8 mouse cellular contexts compared by ENCODE assay signal in genomic region chr1:161071272-161071620, GRCm38 (mm10). TPM values are rescaled to one million over a fixed set of nuclear protein-coding genes. Genes with fewer than 3 reads are reported as not detected.
DNase-seq lines count a peak whose midpoint lies in the region; ATAC-seq and TF ChIP-seq lines count a peak whose summit lies in the region.

No protein-coding gene starts in this region.

- peak overlapping the region; percentile 68 for H3K4me2 ChIP-seq in forebrain, embryonic 16.5 days (ENCODE audit: low read length)

- no peaks in the 10 kb centered on the region for H3K27me3 ChIP-seq in forebrain, embryonic 16.5 days (replicated peaks; ENCODE audit: control insufficient read depth, insufficient read depth, low read length)

- peak overlapping the region; percentile 87 for H3K27ac ChIP-seq in gastrocnemius, adult 2 months
- peak overlapping the region; percentile 31 for H3K27ac ChIP-seq in forebrain, embryonic 16.5 days (ENCODE audit: low read length)

- ATAC-seq in forebrain, embryonic 16.5 days = no peak

- peak overlapping the region; percentile 83 for H3K4me3 ChIP-seq in gastrocnemius, adult 2 months
- H3K4me3 ChIP-seq in forebrain, embryonic 16.5 days (replicated peaks; ENCODE audit: low read length) = peak overlapping the region; percentile 90

- intact Hi-C loops in gastrocnemius, adult 2 months (cut with DNase I) = loop anchor here (5.0 kb wide), 1 partner anchor 34 kb away; no protein-coding TSS in a partner anchor

- H3K9ac ChIP-seq in forebrain, embryonic 16.5 days (replicated peaks; ENCODE audit: low read depth, low read length) = peak overlapping the region; percentile 65

- 0% methylated on average over 12 of the region's 12 CpGs for WGBS in forebrain, embryonic 16.5 days

- H3K9me3 ChIP-seq in forebrain, embryonic 16.5 days (ENCODE audit: control insufficient read depth, low read length) = no peaks in the 10 kb centered on the region

- H3K4me1 ChIP-seq in forebrain, embryonic 16.5 days (replicated peaks; ENCODE audit: control insufficient read depth, insufficient read depth, low read length) = peaks cover 36% of the 10 kb centered on the region

- no peaks in the 10 kb centered on the region for H3K36me3 ChIP-seq in forebrain, embryonic 16.5 days (ENCODE audit: control insufficient read depth, insufficient read depth)

- no peak for DNase-seq in gastrocnemius, adult 2 months
- no peak for DNase-seq in gastrocnemius, postnatal 25 days
- peak; percentile 15 to 31 for DNase-seq in CD8-positive naive resting alpha-beta T cell, adult 2 months (ENCODE audit: low read depth in 2 of 2, low spot score in 2 of 2)
- peak; percentile 1 for DNase-seq in lung, postnatal 14 days
- no peak for DNase-seq in right cerebral cortex, adult 2 months (ENCODE audit: low spot score in 2 of 2)
- no peak for DNase-seq in layer of hippocampus, adult 9-11 months
- no peak for DNase-seq in adrenal gland, postnatal 4 days (ENCODE audit: low spot score in 2 of 2)

- no peak for TF ChIP-seq CTCF in gastrocnemius, adult 2 months (IDR thresholded peaks at IDR 0.05)

RNA-seq across cellular contexts. Expression of gene Cenpl, which starts 0.7 kb away (rescaled TPM):
- under 1 TPM; 0.41 to 0.50 TPM for total RNA-seq in gastrocnemius, adult 2 months (2021)
- total RNA-seq in gastrocnemius, postnatal 25 days (2021) = under 1 TPM; 0.51 to 0.62 TPM
- polyA plus RNA-seq in forebrain, embryonic 16.5 days (2015; fragmentation: Nextera tagmentation; extraction: Ambion mirVana) = 17.1 and 17.7 TPM in 2 replicates
- total RNA-seq in adrenal gland, postnatal 4 days (2021) = 10 to 100 TPM in 1 of 2 experiments, 1 to 10 TPM in 1; 9.6 to 10.2 TPM

RNA-seq across cellular contexts. Expression of gene Dars2, which starts 0.8 kb away (rescaled TPM):
- 10 to 100 TPM in 1 of 2 experiments, 1 to 10 TPM in 1; 7.6 to 15.5 TPM for total RNA-seq in gastrocnemius, adult 2 months (2021)
- 10 to 100 TPM; 11.0 to 11.4 TPM for total RNA-seq in gastrocnemius, postnatal 25 days (2021)
- 34.8 and 37.6 TPM in 2 replicates for polyA plus RNA-seq in forebrain, embryonic 16.5 days (2015; fragmentation: Nextera tagmentation; extraction: Ambion mirVana)
- total RNA-seq in adrenal gland, postnatal 4 days (2021) = 10 to 100 TPM; 30.2 to 31.0 TPM

RNA-seq across cellular contexts. Expression of gene Zbtb37, which starts 36.6 kb away (rescaled TPM):
- total RNA-seq in gastrocnemius, adult 2 months (2021) = 1 to 10 TPM; 6.2 to 6.6 TPM
- total RNA-seq in gastrocnemius, postnatal 25 days (2021) = 1 to 10 TPM; 4.8 to 7.8 TPM
- 14.3 and 16.9 TPM in 2 replicates for polyA plus RNA-seq in forebrain, embryonic 16.5 days (2015; fragmentation: Nextera tagmentation; extraction: Ambion mirVana)
- total RNA-seq in adrenal gland, postnatal 4 days (2021) = 10 to 100 TPM; 26.4 to 29.5 TPM

Comparison
In these comparisons a context has a peak if more than half of its experiments do, and no peak if none do; other contexts are left out.
1. DNase-seq: peak in CD8-positive naive resting alpha-beta T cell, adult 2 months (2 of 2) and lung, postnatal 14 days (single experiment); none in gastrocnemius, adult 2 months (single experiment), gastrocnemius, postnatal 25 days (single experiment), right cerebral cortex, adult 2 months (0 of 2), layer of hippocampus, adult 9-11 months (single experiment) and adrenal gland, postnatal 4 days (0 of 2).
2. RNA of gene Cenpl, which starts 0.7 kb away (total RNA-seq): 9.6 to 10.2 TPM in adrenal gland, postnatal 4 days; 0.51 to 0.62 TPM in gastrocnemius, postnatal 25 days and 0.41 to 0.50 TPM in gastrocnemius, adult 2 months; every median in the first group is over 4 times any median in the second.